In the genomic region with DNA sequence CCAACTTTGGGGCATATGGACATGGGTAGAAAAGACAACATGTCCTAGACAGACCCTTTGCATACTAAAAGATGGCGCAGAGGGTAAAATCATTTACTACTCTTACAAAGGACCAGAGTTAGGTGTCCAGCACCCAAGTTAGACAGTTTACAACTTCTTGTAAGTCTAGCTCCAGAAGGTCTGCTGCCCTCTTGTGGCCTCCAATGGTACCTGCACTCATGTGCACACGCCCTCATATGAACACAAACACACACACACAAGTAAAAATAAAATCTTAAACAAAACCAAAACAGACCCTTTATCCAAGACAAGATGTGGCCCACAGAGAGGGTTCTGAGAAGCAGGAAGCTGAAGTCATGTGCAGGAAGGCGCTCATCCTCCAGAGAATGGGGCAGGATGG, we compare ENCODE assay signal across 14 mouse cellular contexts. TPM values are rescaled to one million over a fixed set of nuclear protein-coding genes. Genes with fewer than 3 reads are reported as not detected.
A peak's percentile ranks its signal among the peaks of the same experiment; 100 is the strongest.
DNase-seq lines count a peak whose midpoint lies in the region; TF ChIP-seq lines count a peak whose summit lies in the region.
"Had no signal": no experiment of that assay in that cellular context is flagged by ENCODE, and none has a peak within 500 bp of the region (broad histone marks: within the 10 kb centered on the region; RNA-seq: fewer than 3 reads in every experiment).

No protein-coding gene starts in this region.

- TF ChIP-seq CTCF in left cerebral cortex, adult 2 months (IDR thresholded peaks at IDR 0.05) = peak; percentile 32
- TF ChIP-seq CTCF in bone marrow, adult 2 months (IDR thresholded peaks at IDR 0.05; ENCODE audit: control insufficient read depth, insufficient read depth, low read length) = peak; percentile 47

- no peak for TF ChIP-seq POLR2A in bone marrow, adult 2 months (IDR thresholded peaks at IDR 0.05; ENCODE audit: borderline replicate concordance, control insufficient read depth, low read depth, low read length)

- DNase-seq in left cerebral cortex, adult 2 months (ENCODE audit: extremely low spot score in 1 of 2, low spot score in 2 of 2) = no peak
- DNase-seq in left cerebral cortex, adult 9 months (ENCODE audit: low spot score in 2 of 2) = no peak
- peak; percentile 27 for DNase-seq in 3T3-L1 (ENCODE audit: low read depth, low spot score)
- peak; percentile 34 for DNase-seq in A20 (ENCODE audit: low read depth, low spot score)
- no peak for DNase-seq in ovary, postnatal 14 days (ENCODE audit: low spot score)
- no peak for DNase-seq in right cerebral cortex, postnatal 14 days
- DNase-seq: adrenal gland, postnatal 36 days; cerebellum, adult 9-10 months; gastrocnemius, postnatal 14 days had no signal

- H3K4me1 ChIP-seq in bone marrow, adult 2 months (ENCODE audit: control insufficient read depth, insufficient read depth, low read length) = peaks cover 2% of the 10 kb centered on the region

- H3K4me3 ChIP-seq in left cerebral cortex, adult 2 months = no peak overlapping the region
- H3K4me3 ChIP-seq in bone marrow, adult 2 months (replicated peaks; ENCODE audit: control insufficient read depth, low read depth, low read length) = no peak overlapping the region
- H3K4me3 ChIP-seq: heart, embryonic 13.5 days; lung, embryonic 15.5 days; midbrain, embryonic 12.5 days; neural tube, embryonic 13.5 days had no signal

- no peak overlapping the region for H3K27ac ChIP-seq in left cerebral cortex, adult 2 months
- no peak overlapping the region for H3K27ac ChIP-seq in bone marrow, adult 2 months (ENCODE audit: control insufficient read depth, insufficient read depth, low read depth, low read length, poor library complexity)
- H3K27ac ChIP-seq: heart, embryonic 13.5 days; lung, embryonic 15.5 days; midbrain, embryonic 12.5 days; neural tube, embryonic 13.5 days had no signal

- intact Hi-C loops in left cerebral cortex, adult 2 months (cut with DNase I) = no loop called here

- WGBS in bone marrow, adult 2 months = 93% methylated on average over 3 of the region's 3 CpGs

RNA-seq across cellular contexts. Expression of gene Orai2, which starts 2.4 kb away (rescaled TPM):
- total RNA-seq in left cerebral cortex, adult 2 months (2021) = 10 to 100 TPM; 46.7 to 48.8 TPM
- 13.1 and 33.3 TPM in 2 replicates for polyA plus RNA-seq in bone marrow, adult 2 months (2011; ENCODE audit: insufficient read depth, insufficient read length, low replicate concordance, missing spikeins)

RNA-seq across cellular contexts. Expression of gene Prkrip1, which starts 30.7 kb away (rescaled TPM):
- 10 to 100 TPM; 34.7 to 37.7 TPM for total RNA-seq in left cerebral cortex, adult 2 months (2021)
- polyA plus RNA-seq in bone marrow, adult 2 months (2011; ENCODE audit: insufficient read depth, insufficient read length, low replicate concordance, missing spikeins) = 40.9 and 47.7 TPM in 2 replicates

RNA-seq across cellular contexts. Expression of gene Alkbh4, which starts 32.1 kb away (rescaled TPM):
- total RNA-seq in left cerebral cortex, adult 2 months (2021) = 1 to 10 TPM; 8.5 to 9.6 TPM
- 8.8 and 14.2 TPM in 2 replicates for polyA plus RNA-seq in bone marrow, adult 2 months (2011; ENCODE audit: insufficient read depth, insufficient read length, low replicate concordance, missing spikeins)

RNA-seq across cellular contexts. Expression of gene Lrwd1, which starts 32.2 kb away (rescaled TPM):
- 10 to 100 TPM; 14.8 to 15.2 TPM for total RNA-seq in left cerebral cortex, adult 2 months (2021)
- polyA plus RNA-seq in bone marrow, adult 2 months (2011; ENCODE audit: insufficient read depth, insufficient read length, low replicate concordance, missing spikeins) = 41.9 and 61.5 TPM in 2 replicates

RNA-seq across cellular contexts. Expression of gene Polr2j, which starts 51.6 kb away (rescaled TPM):
- 10 to 100 TPM; 70.8 to 72.8 TPM for total RNA-seq in left cerebral cortex, adult 2 months (2021)
- 54.8 and 82.1 TPM in 2 replicates for polyA plus RNA-seq in bone marrow, adult 2 months (2011; ENCODE audit: insufficient read depth, insufficient read length, low replicate concordance, missing spikeins)

Comparison
In these comparisons a context has a peak if more than half of its experiments do, and no peak if none do; other contexts are left out.
1. DNase-seq: peak in 3T3-L1 (single experiment) and A20 (single experiment); none in left cerebral cortex, adult 2 months (0 of 2), left cerebral cortex, adult 9 months (0 of 2), ovary, postnatal 14 days (single experiment) and right cerebral cortex, postnatal 14 days (single experiment).